ENCODE assay signal across 26 mouse cellular contexts in the genomic region with DNA sequence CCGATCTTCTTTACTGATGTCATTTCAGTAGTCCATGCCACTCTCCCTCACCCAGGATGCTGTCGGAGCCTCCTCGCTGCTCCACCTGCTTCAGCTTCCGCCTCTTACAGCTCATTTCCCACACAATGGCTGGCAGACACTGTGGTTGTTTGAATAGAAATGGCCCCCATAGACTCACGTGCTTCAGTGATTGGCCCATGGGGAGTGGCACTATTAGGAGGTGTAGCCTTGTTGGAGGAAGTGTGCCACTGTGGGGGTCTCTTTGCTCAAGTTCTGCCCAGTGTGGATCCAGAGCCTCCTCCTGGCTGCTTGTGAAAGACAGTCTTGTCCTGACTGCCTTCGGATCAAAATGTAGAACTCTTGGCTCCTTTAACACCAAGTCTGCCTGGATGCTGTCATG. TPM values are rescaled to one million over a fixed set of nuclear protein-coding genes. Genes with fewer than 3 reads are reported as not detected.
A peak's percentile ranks its signal among the peaks of the same experiment; 100 is the strongest.
DNase-seq lines count a peak whose midpoint lies in the region; ATAC-seq and TF ChIP-seq lines count a peak whose summit lies in the region.
"Had no signal": no experiment of that assay in that cellular context is flagged by ENCODE, and none has a peak within 500 bp of the region (broad histone marks: within the 10 kb centered on the region; RNA-seq: fewer than 3 reads in every experiment).

No protein-coding gene starts in this region.

- no peak overlapping the region for H3K4me2 ChIP-seq in intestine, embryonic 14.5 days (ENCODE audit: low read length)
- no peak overlapping the region for H3K4me2 ChIP-seq in intestine, postnatal 0 days (replicated peaks; ENCODE audit: low read depth)
- no peak overlapping the region for H3K4me2 ChIP-seq in midbrain, embryonic 13.5 days (replicated peaks)
- H3K4me2 ChIP-seq in midbrain, postnatal 0 days (ENCODE audit: low read depth, low read length, poor library complexity, severe bottlenecking), result no peak overlapping the region
- no peak overlapping the region for H3K4me2 ChIP-seq in CH12.LX (ENCODE audit: insufficient read depth, low read depth, poor library complexity, severe bottlenecking)
- H3K4me2 ChIP-seq: embryonic facial prominence, embryonic 13.5 days; embryonic facial prominence, embryonic 15.5 days; forebrain, embryonic 12.5 days had no signal

- no peak overlapping the region for H3K4me3 ChIP-seq in heart, embryonic 10.5 days
- no peak overlapping the region for H3K4me3 ChIP-seq in intestine, embryonic 14.5 days (ENCODE audit: low read depth, low read length)
- no peak overlapping the region for H3K4me3 ChIP-seq in intestine, postnatal 0 days (ENCODE audit: low read depth, low read length)
- H3K4me3 ChIP-seq in midbrain, embryonic 13.5 days (replicated peaks), result no peak overlapping the region
- no peak overlapping the region for H3K4me3 ChIP-seq in midbrain, postnatal 0 days (ENCODE audit: low read depth, low read length)
- no peak overlapping the region for H3K4me3 ChIP-seq in CH12.LX (replicated peaks in 1 of 3; ENCODE audit: low read depth in 2 of 3, low read length in 2 of 3, poor library complexity in 1 of 3)
- H3K4me3 ChIP-seq: embryonic facial prominence, embryonic 13.5 days; embryonic facial prominence, embryonic 15.5 days; erythroblast, embryonic 14.5 days; forebrain, embryonic 10.5 days; forebrain, embryonic 12.5 days had no signal

- H3K79me2 ChIP-seq in CH12.LX (replicated peaks; ENCODE audit: control insufficient read depth, extremely low read depth, insufficient read depth, poor library complexity, severe bottlenecking), result no peaks in the 10 kb centered on the region

- TF ChIP-seq RAD21 in CH12.LX (IDR thresholded peaks at IDR 0.05; ENCODE audit: low read depth, low read length), result no peak

- H3K4me1 ChIP-seq in heart, embryonic 10.5 days, result 0 out of 2 replicates have a peak, but pooled peaks cover 7% of the 10 kb centered on the region
- H3K4me1 ChIP-seq in intestine, embryonic 14.5 days (replicated peaks; ENCODE audit: control insufficient read depth, insufficient read depth, low read length), result peaks cover 10% of the 10 kb centered on the region
- 0 out of 2 replicates have a peak, but pooled peaks cover 3% of the 10 kb centered on the region for H3K4me1 ChIP-seq in intestine, postnatal 0 days (replicated peaks; ENCODE audit: control insufficient read depth, insufficient read depth, low read length)
- H3K4me1 ChIP-seq in midbrain, embryonic 13.5 days (replicated peaks), result peaks cover 8% of the 10 kb centered on the region
- H3K4me1 ChIP-seq in midbrain, postnatal 0 days (ENCODE audit: insufficient read depth, low read length), result no peaks in the 10 kb centered on the region
- peaks cover 0 to 9% of the 10 kb centered on the region in 2 experiments; a peak in 2 of 4 replicates for H3K4me1 ChIP-seq in CH12.LX (ENCODE audit: control insufficient read depth in 1 of 2, insufficient read depth in 2 of 2)

- no peak for ATAC-seq in intestine, embryonic 14.5 days (replicated peaks; ENCODE audit: low FRiP score, low TSS enrichment, low read depth)
- no peak for ATAC-seq in intestine, postnatal 0 days
- ATAC-seq in midbrain, embryonic 13.5 days, result 0 out of 2 replicates have a peak, but pooled peaks have one; percentile 34
- ATAC-seq in midbrain, postnatal 0 days (ENCODE audit: low FRiP score), result no peak
- ATAC-seq: activated CD4-positive, CD25-positive, alpha-beta regulatory T cell, adult 4 months; forebrain, embryonic 16.5 days; Patski had no signal

- peak; percentile 71 for DNase-seq in heart, embryonic 10.5 days (ENCODE audit: low spot score)
- no peak for DNase-seq in heart, adult 18-20 months
- peak; percentile 48 for DNase-seq in intestine, embryonic 14.5 days (ENCODE audit: low spot score)
- DNase-seq in midbrain, postnatal 0 days (ENCODE audit: low spot score), result no peak
- DNase-seq in CH12.LX (ENCODE audit: extremely low read depth), result no peak
- no peak for DNase-seq in cerebellum, adult 8-10 months
- DNase-seq: adrenal gland, adult 8-10 months; adrenal gland, postnatal 14 days; adrenal gland, postnatal 36 days; cerebellum, adult 11-12 months; cerebellum, adult 2 months; cerebellum, adult 9-11 months; cerebellum, postnatal 14 days; cerebellum, postnatal 36 days; embryo, embryonic 11 days had no signal

- no peak for TF ChIP-seq POLR2A in CH12.LX (IDR thresholded peaks at IDR 0.05; ENCODE audit: low read depth, low read length)

- no peak overlapping the region for H3K27ac ChIP-seq in heart, embryonic 10.5 days
- no peak overlapping the region for H3K27ac ChIP-seq in intestine, embryonic 14.5 days (ENCODE audit: low read depth)
- H3K27ac ChIP-seq in intestine, postnatal 0 days (ENCODE audit: low read depth, low read length), result no peak overlapping the region
- H3K27ac ChIP-seq in midbrain, embryonic 13.5 days, result no peak overlapping the region
- H3K27ac ChIP-seq in midbrain, postnatal 0 days (ENCODE audit: low read depth, low read length), result no peak overlapping the region
- H3K27ac ChIP-seq in CH12.LX (ENCODE audit: insufficient read depth, low read depth), result no peak overlapping the region
- H3K27ac ChIP-seq: embryonic facial prominence, embryonic 13.5 days; embryonic facial prominence, embryonic 15.5 days; forebrain, embryonic 10.5 days; forebrain, embryonic 12.5 days had no signal

- no peak for TF ChIP-seq CTCF in intestine, postnatal 0 days (IDR thresholded peaks at IDR 0.05; ENCODE audit: low read depth)
- TF ChIP-seq CTCF in midbrain, postnatal 0 days (IDR thresholded peaks at IDR 0.05), result no peak
- no peak for TF ChIP-seq CTCF in CH12.LX (conservative IDR thresholded peaks at IDR 0.05 in 1 of 2, IDR thresholded peaks at IDR 0.05 in 1 of 2; ENCODE audit: low read depth in 2 of 2, low read length in 2 of 2)

- in situ Hi-C loops in CH12.LX (cut with MboI; ENCODE audit: low pct_ligation_motif_present, low pct_unique_long_range_greater_than_20kb, low sequenced_read_pairs), result no loop called here

- no peaks in the 10 kb centered on the region for H3K9me3 ChIP-seq in heart, embryonic 10.5 days
- H3K9me3 ChIP-seq in intestine, embryonic 14.5 days (ENCODE audit: control insufficient read depth, low read length), result no peaks in the 10 kb centered on the region
- H3K9me3 ChIP-seq in intestine, postnatal 0 days (ENCODE audit: control insufficient read depth), result no peaks in the 10 kb centered on the region
- H3K9me3 ChIP-seq in midbrain, embryonic 13.5 days, result no peaks in the 10 kb centered on the region
- no peaks in the 10 kb centered on the region for H3K9me3 ChIP-seq in midbrain, postnatal 0 days (ENCODE audit: low read length)
- no peaks in the 10 kb centered on the region for H3K9me3 ChIP-seq in CH12.LX (replicated peaks; ENCODE audit: low read length)
- H3K9me3 ChIP-seq: embryonic facial prominence, embryonic 13.5 days; embryonic facial prominence, embryonic 15.5 days; forebrain, embryonic 10.5 days; forebrain, embryonic 12.5 days; G1E had no signal

- TF ChIP-seq EP300 in CH12.LX (IDR thresholded peaks at IDR 0.05; ENCODE audit: low read length), result no peak

- no peaks in the 10 kb centered on the region for H3K27me3 ChIP-seq in heart, embryonic 10.5 days (ENCODE audit: insufficient read depth, poor library complexity, severe bottlenecking)
- no peaks in the 10 kb centered on the region for H3K27me3 ChIP-seq in intestine, embryonic 14.5 days (replicated peaks; ENCODE audit: control insufficient read depth, insufficient read depth, low read length)
- H3K27me3 ChIP-seq in intestine, postnatal 0 days (replicated peaks; ENCODE audit: control insufficient read depth, insufficient read depth, low read length), result no peaks in the 10 kb centered on the region
- H3K27me3 ChIP-seq in midbrain, embryonic 13.5 days, result 0 out of 2 replicates have a peak, but pooled peaks cover 2% of the 10 kb centered on the region
- H3K27me3 ChIP-seq in midbrain, postnatal 0 days (ENCODE audit: insufficient read depth, low read length), result no peaks in the 10 kb centered on the region
- H3K27me3 ChIP-seq in CH12.LX (replicated peaks), result no peaks in the 10 kb centered on the region
- H3K27me3 ChIP-seq: embryonic facial prominence, embryonic 15.5 days had no signal

- H3K36me3 ChIP-seq in heart, embryonic 10.5 days, result no peaks in the 10 kb centered on the region
- no peaks in the 10 kb centered on the region for H3K36me3 ChIP-seq in intestine, embryonic 14.5 days (ENCODE audit: control insufficient read depth, insufficient read depth, low read length)
- no peaks in the 10 kb centered on the region for H3K36me3 ChIP-seq in intestine, postnatal 0 days (ENCODE audit: control insufficient read depth, insufficient read depth)
- H3K36me3 ChIP-seq in midbrain, embryonic 13.5 days, result no peaks in the 10 kb centered on the region
- no peaks in the 10 kb centered on the region for H3K36me3 ChIP-seq in midbrain, postnatal 0 days (ENCODE audit: insufficient read depth, low read length)
- H3K36me3 ChIP-seq in CH12.LX (replicated peaks in 1 of 2; ENCODE audit: control insufficient read depth in 1 of 2, insufficient read depth in 1 of 2, low read length in 1 of 2), result no peaks in the 10 kb centered on the region
- H3K36me3 ChIP-seq: embryonic facial prominence, embryonic 13.5 days; embryonic facial prominence, embryonic 15.5 days; forebrain, embryonic 10.5 days; forebrain, embryonic 12.5 days; G1E had no signal

- H3K9ac ChIP-seq in intestine, embryonic 14.5 days (ENCODE audit: low read length), result no peak overlapping the region
- H3K9ac ChIP-seq in intestine, postnatal 0 days (ENCODE audit: low read depth, low read length), result no peak overlapping the region
- no peak overlapping the region for H3K9ac ChIP-seq in midbrain, embryonic 13.5 days (replicated peaks)
- H3K9ac ChIP-seq in midbrain, postnatal 0 days (replicated peaks; ENCODE audit: low read length, poor library complexity, severe bottlenecking), result no peak overlapping the region
- no peak overlapping the region for H3K9ac ChIP-seq in CH12.LX (ENCODE audit: insufficient read depth, low read depth)
- H3K9ac ChIP-seq: embryonic facial prominence, embryonic 13.5 days; embryonic facial prominence, embryonic 15.5 days; forebrain, embryonic 12.5 days had no signal

- WGBS in heart, embryonic 10.5 days, result 62% methylated on average over 6 of the region's 6 CpGs
- WGBS in intestine, embryonic 14.5 days, result 65% methylated on average over 6 of the region's 6 CpGs
- 69% methylated on average over 6 of the region's 6 CpGs for WGBS in intestine, postnatal 0 days
- WGBS in midbrain, embryonic 13.5 days, result 63% methylated on average over 6 of the region's 6 CpGs
- WGBS in midbrain, postnatal 0 days, result 53% methylated on average over 6 of the region's 6 CpGs

- dilution Hi-C loops in CH12.LX (cut with MboI; ENCODE audit: extremely low pct_ligation_motif_present, extremely low pct_unique_long_range_greater_than_20kb, low sequenced_read_pairs), result no loop called here

RNA-seq across cellular contexts. Expression of gene Hist4h4, which starts 8.4 kb away (rescaled TPM):
- polyA plus RNA-seq in heart, embryonic 10.5 days (2016; fragmentation: Nextera tagmentation; extraction: Ambion mirVana), result 0.25 and 0.63 TPM in 2 replicates
- total RNA-seq in heart, adult 18-20 months (2021), result 1 to 10 TPM; 4.5 to 5.7 TPM
- polyA plus RNA-seq in intestine, embryonic 14.5 days (2014; fragmentation: Nextera tagmentation; extraction: Ambion mirVana), result 1.3 and 2.2 TPM in 2 replicates
- 0.46 and 0.76 TPM in 2 replicates for polyA plus RNA-seq in intestine, postnatal 0 days (2015; fragmentation: Nextera tagmentation; extraction: Ambion mirVana)
- 1.1 TPM in 2 replicates for polyA plus RNA-seq in midbrain, embryonic 13.5 days (2015; fragmentation: Nextera tagmentation; extraction: Ambion mirVana)
- total RNA-seq in midbrain, postnatal 0 days (2014; rRNA removed), result 38.0 and 58.4 TPM in 2 replicates
- polyA plus RNA-seq in midbrain, postnatal 0 days (2015; fragmentation: Nextera tagmentation; extraction: Ambion mirVana), result 0.32 and 0.45 TPM in 2 replicates
- 78.2 and 135 TPM in 2 replicates for total RNA-seq in CH12.LX (2012; rRNA removed)
- 2.7 and 3.6 TPM in 2 replicates for total RNA-seq in CH12.LX (2014; rRNA removed)
- 0.16 TPM in 2 replicates for polyA plus RNA-seq in CH12.LX (2012; ENCODE audit: insufficient read length, low read depth)

RNA-seq across cellular contexts. Expression of gene H2afj, which starts 12.2 kb away (rescaled TPM):
- polyA plus RNA-seq in heart, embryonic 10.5 days (2016; fragmentation: Nextera tagmentation; extraction: Ambion mirVana), result 81.5 and 88.2 TPM in 2 replicates
- 10 to 100 TPM; 30.1 to 35.5 TPM for total RNA-seq in heart, adult 18-20 months (2021)
- 152 and 182 TPM in 2 replicates for polyA plus RNA-seq in intestine, embryonic 14.5 days (2014; fragmentation: Nextera tagmentation; extraction: Ambion mirVana)
- polyA plus RNA-seq in intestine, postnatal 0 days (2015; fragmentation: Nextera tagmentation; extraction: Ambion mirVana), result 231 and 241 TPM in 2 replicates
- polyA plus RNA-seq in midbrain, embryonic 13.5 days (2015; fragmentation: Nextera tagmentation; extraction: Ambion mirVana), result 113 and 121 TPM in 2 replicates
- 19.0 and 25.9 TPM in 2 replicates for total RNA-seq in midbrain, postnatal 0 days (2014; rRNA removed)
- 98.8 and 114 TPM in 2 replicates for polyA plus RNA-seq in midbrain, postnatal 0 days (2015; fragmentation: Nextera tagmentation; extraction: Ambion mirVana)
- total RNA-seq in CH12.LX (2012; rRNA removed), result 196 and 217 TPM in 2 replicates
- 124 and 125 TPM in 2 replicates for total RNA-seq in CH12.LX (2014; rRNA removed)
- polyA plus RNA-seq in CH12.LX (2012; ENCODE audit: insufficient read length, low read depth), result 158 and 184 TPM in 2 replicates

RNA-seq across cellular contexts. Expression of gene Gucy2c, which starts 14.3 kb away (rescaled TPM):
- 0.10 TPM in 1 of 2 replicates, not detected in the other for polyA plus RNA-seq in heart, embryonic 10.5 days (2016; fragmentation: Nextera tagmentation; extraction: Ambion mirVana)
- total RNA-seq in heart, adult 18-20 months (2021), result not detected
- 62.1 and 63.7 TPM in 2 replicates for polyA plus RNA-seq in intestine, embryonic 14.5 days (2014; fragmentation: Nextera tagmentation; extraction: Ambion mirVana)
- 78.4 and 90.9 TPM in 2 replicates for polyA plus RNA-seq in intestine, postnatal 0 days (2015; fragmentation: Nextera tagmentation; extraction: Ambion mirVana)
- polyA plus RNA-seq in midbrain, embryonic 13.5 days (2015; fragmentation: Nextera tagmentation; extraction: Ambion mirVana), result 0.50 and 1.0 TPM in 2 replicates
- total RNA-seq in midbrain, postnatal 0 days (2014; rRNA removed), result 0.55 and 1.4 TPM in 2 replicates
- 0.87 and 1.1 TPM in 2 replicates for polyA plus RNA-seq in midbrain, postnatal 0 days (2015; fragmentation: Nextera tagmentation; extraction: Ambion mirVana)
- total RNA-seq in CH12.LX (2012; rRNA removed) (0.08 and 0.13 TPM in 2 replicates), CH12.LX (2014; rRNA removed) (0.08 TPM in 1 of 2 replicates, not detected in the other)
- polyA plus RNA-seq in CH12.LX (2012; ENCODE audit: insufficient read length, low read depth), result 0.08 and 0.10 TPM in 2 replicates
- total RNA-seq: adrenal gland, postnatal 36 days; G1E had no signal
- polyA plus RNA-seq: activated CD4-positive, CD25-positive, alpha-beta regulatory T cell, adult 4 months; embryonic facial prominence, embryonic 13.5 days; erythroblast, embryonic 14.5 days; forebrain, embryonic 10.5 days; G1E had no signal

RNA-seq across cellular contexts. Expression of gene BC049715, which starts 31.6 kb away (rescaled TPM):
- 2.4 and 2.7 TPM in 2 replicates for polyA plus RNA-seq in heart, embryonic 10.5 days (2016; fragmentation: Nextera tagmentation; extraction: Ambion mirVana)
- 1 to 10 TPM in 1 of 2 experiments, under 1 TPM in 1; 0.80 to 1.1 TPM for total RNA-seq in heart, adult 18-20 months (2021)
- 1.1 and 1.7 TPM in 2 replicates for polyA plus RNA-seq in intestine, embryonic 14.5 days (2014; fragmentation: Nextera tagmentation; extraction: Ambion mirVana)
- polyA plus RNA-seq in intestine, postnatal 0 days (2015; fragmentation: Nextera tagmentation; extraction: Ambion mirVana), result 0.47 and 1.8 TPM in 2 replicates
- 1.4 and 1.7 TPM in 2 replicates for polyA plus RNA-seq in midbrain, embryonic 13.5 days (2015; fragmentation: Nextera tagmentation; extraction: Ambion mirVana)
- 0.33 and 1.7 TPM in 2 replicates for total RNA-seq in midbrain, postnatal 0 days (2014; rRNA removed)
- polyA plus RNA-seq in midbrain, postnatal 0 days (2015; fragmentation: Nextera tagmentation; extraction: Ambion mirVana), result 2.0 and 2.3 TPM in 2 replicates
- total RNA-seq in CH12.LX (2012; rRNA removed), result 9.9 and 10.7 TPM in 2 replicates
- 8.8 and 10.1 TPM in 2 replicates for total RNA-seq in CH12.LX (2014; rRNA removed)
- 13.1 and 13.5 TPM in 2 replicates for polyA plus RNA-seq in CH12.LX (2012; ENCODE audit: insufficient read length, low read depth)

RNA-seq across cellular contexts. Expression of gene Wbp11, which starts 32.2 kb away (rescaled TPM):
- 111 and 120 TPM in 2 replicates for polyA plus RNA-seq in heart, embryonic 10.5 days (2016; fragmentation: Nextera tagmentation; extraction: Ambion mirVana)
- total RNA-seq in heart, adult 18-20 months (2021), result 10 to 100 TPM; 53.4 to 64.0 TPM
- polyA plus RNA-seq in intestine, embryonic 14.5 days (2014; fragmentation: Nextera tagmentation; extraction: Ambion mirVana), result 113 TPM in 2 replicates
- polyA plus RNA-seq in intestine, postnatal 0 days (2015; fragmentation: Nextera tagmentation; extraction: Ambion mirVana), result 41.4 and 45.2 TPM in 2 replicates
- 89.8 and 92.5 TPM in 2 replicates for polyA plus RNA-seq in midbrain, embryonic 13.5 days (2015; fragmentation: Nextera tagmentation; extraction: Ambion mirVana)
- total RNA-seq in midbrain, postnatal 0 days (2014; rRNA removed), result 43.6 and 44.8 TPM in 2 replicates
- 73.6 and 86.1 TPM in 2 replicates for polyA plus RNA-seq in midbrain, postnatal 0 days (2015; fragmentation: Nextera tagmentation; extraction: Ambion mirVana)
- total RNA-seq in CH12.LX (2012; rRNA removed) (49.1 and 51.3 TPM in 2 replicates), CH12.LX (2014; rRNA removed) (27.7 and 29.5 TPM in 2 replicates)
- polyA plus RNA-seq in CH12.LX (2012; ENCODE audit: insufficient read length, low read depth), result 189 and 212 TPM in 2 replicates

Comparison
In these comparisons a context has a peak if more than half of its experiments do, and no peak if none do; other contexts are left out.
1. DNase-seq: peak in heart, embryonic 10.5 days (single experiment) and intestine, embryonic 14.5 days (single experiment); none in heart, adult 18-20 months (0 of 2), midbrain, postnatal 0 days (single experiment), CH12.LX (single experiment) and cerebellum, adult 8-10 months (single experiment).
2. RNA of gene Gucy2c, which starts 14.3 kb away (polyA plus RNA-seq): 78.4 to 90.9 TPM in intestine, postnatal 0 days and 62.1 to 63.7 TPM in intestine, embryonic 14.5 days; 0.87 to 1.1 TPM in midbrain, postnatal 0 days, 0.50 to 1.0 TPM in midbrain, embryonic 13.5 days, 0.10 TPM in heart, embryonic 10.5 days and 0.08 to 0.10 TPM in CH12.LX; every median in the first group is over 10 times any median in the second.